Mouse (Mus musculus) gastrocnemius, postnatal 14 days (tissue): Measurements from ENCODE around the gene Cdh23. TPM values are rescaled to one million over a fixed set of nuclear protein-coding genes. Genes with fewer than 3 reads are reported as not detected.

Experiments used
- DNase-seq: peaks from one replicate; pipeline ENCODE4 v3.0.0; 2021; ENCODE audit warnings: mixed read lengths
- intact Hi-C: fragments of 180-260 bp; cut with DNase I; formaldehyde crosslinking; loops from one replicate; pipeline ENCODE4 v1.15.1; 2025; ENCODE audit warnings: low total_unique reads
- total RNA-seq, 2 experiments: library from RNA; stranded (reverse); gene quantifications; 2 replicates each; pipeline ENCODE4 v1.2.3; 2021

The Cdh23 gene
- total RNA-seq, 2 experiments from 2014 or later, result 2.4 to 4.4 TPM

DNA sequence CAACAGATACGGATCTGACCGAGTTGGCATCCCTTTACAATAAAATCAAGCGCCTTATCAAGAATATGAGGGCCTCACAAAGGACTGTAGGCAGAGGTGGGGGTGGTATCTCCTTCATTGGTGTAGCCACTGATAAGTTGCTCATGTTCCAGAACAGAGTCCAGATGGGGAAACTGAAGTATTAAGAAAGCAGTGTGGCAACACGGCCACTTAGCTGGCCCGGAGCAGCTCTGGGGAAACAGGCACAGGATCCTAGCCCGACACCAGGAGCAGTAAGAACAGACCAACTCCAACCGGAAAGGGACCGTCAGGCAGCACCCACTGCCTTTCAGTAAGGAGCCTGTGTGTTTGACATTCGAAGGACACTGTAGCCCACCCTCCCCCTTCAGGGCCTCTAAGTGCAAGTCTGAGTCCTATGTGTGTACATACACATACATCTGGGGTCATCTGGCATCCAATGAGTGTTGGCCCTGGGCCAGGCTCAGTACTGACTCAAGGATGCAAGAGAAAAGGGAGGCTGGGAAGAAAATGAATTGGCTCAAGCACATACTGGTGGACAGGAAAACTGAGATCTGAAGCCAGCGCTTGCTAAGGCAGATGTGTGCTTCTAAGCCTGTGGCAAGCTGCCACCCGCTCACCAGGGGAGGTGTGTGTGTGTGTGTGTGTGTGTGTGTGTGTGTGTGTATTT is 367.2 kb downstream of the Cdh23 start:
- DNase-seq, result no peak
- intact Hi-C loops, result no loop called here

DNA sequence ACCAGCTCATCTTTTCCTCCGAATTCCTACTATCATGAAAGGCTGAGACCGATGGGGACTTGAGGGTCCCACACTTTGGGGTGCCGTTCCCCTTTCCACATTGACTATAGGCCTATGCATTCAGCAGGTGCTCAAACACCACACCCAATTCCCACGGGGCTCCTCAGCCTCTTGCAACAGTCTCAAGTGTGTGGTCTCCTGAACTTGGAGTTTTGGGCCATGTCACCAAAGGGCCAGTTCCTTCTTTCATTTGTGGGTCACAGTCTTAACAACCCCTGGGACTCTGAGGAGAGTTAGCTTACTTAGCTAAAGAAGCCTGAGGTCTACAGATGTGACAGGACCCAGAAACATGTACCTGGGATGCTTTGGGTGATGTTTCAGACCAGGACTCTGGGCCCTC is 380.1 kb downstream of the Cdh23 start:
- DNase-seq, result no peak
- intact Hi-C loops, result no loop called here

DNA sequence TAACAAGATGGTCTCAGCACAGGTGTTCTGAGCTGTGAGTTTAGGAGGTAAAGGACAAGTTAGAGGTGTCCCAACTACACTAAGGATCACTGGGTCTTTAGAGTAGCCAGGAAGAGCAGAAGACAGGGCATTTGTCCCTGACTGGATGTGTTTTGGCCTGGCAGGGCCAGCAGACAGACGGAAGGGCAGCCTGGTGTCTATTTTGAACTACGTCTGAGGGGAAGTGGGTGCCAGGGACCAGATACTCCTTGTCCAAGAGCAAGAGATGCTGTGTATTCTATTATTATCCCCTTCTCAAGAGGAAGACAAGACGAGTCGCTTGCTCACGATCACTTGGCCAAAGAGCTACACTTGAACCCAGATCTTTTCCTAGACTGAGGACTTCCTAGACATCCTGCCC is 382.7 kb downstream of the Cdh23 start:
- intact Hi-C loops, result no loop called here
- no peak for DNase-seq

DNA sequence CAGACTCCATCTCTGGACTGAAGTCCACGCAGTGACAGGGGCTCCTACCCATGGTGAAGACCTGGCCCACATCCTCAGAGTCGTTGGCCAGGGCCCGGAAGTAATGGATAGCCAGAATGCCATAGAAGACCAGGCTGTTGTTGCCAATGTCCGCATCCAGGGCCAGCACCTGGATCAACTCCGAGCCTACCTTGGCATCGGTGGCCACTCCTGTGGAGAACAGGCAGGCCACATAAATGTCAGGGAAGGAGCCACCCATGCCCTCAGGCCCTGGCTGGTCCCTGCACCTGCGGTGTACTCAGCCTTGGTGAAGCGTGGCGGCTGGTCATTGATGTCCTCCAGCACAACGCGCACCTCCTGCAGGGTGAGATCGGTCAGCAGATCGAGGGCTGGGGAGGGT is 385.7 kb downstream of the Cdh23 start:
- intact Hi-C loops, result no loop called here
- no peak for DNase-seq

DNA sequence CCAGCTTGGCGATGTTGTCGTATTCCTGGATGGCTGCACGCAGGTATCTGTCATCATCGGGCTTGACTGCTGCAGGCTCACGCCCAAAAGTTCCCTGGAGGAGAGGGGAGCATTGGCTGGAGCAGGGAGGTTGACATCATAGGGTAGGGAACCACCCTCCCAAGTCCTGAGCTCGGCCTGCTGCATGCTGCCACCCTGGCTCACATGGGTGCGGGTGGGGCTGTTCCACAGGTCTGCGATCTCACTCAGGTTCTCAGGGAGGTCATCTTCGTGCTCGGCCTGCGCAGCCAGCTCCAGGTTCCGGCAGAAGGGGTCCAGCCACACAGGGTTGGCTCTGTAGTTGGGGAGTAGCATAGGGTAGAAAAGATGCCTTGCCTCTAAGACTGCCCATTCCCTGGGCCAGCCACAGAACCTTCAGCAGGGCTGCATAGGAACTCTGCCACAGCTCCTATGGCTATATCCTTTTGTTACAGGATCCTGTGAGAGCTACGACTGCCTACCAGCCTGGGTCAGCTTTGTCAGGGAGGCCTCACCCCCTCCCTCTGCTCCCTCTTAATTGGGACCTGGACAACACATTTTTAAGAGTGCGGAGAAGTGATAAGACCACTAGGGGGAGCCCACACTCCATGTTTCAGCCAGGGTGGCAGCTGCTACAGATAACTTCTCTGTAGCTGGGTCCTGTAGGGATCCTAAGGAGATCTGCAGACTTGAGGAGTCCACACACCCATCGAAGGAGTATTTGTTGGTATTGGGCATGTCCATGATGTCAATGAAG is 391.2 kb downstream of the Cdh23 start:
- peak; percentile 69 for DNase-seq
- intact Hi-C loops, result loop anchor here (5.0 to 10.0 kb wide), 2 partner anchors 392 to 450 kb away; partner anchors contain the start of genes Cdh23 and Slc29a3

DNA sequence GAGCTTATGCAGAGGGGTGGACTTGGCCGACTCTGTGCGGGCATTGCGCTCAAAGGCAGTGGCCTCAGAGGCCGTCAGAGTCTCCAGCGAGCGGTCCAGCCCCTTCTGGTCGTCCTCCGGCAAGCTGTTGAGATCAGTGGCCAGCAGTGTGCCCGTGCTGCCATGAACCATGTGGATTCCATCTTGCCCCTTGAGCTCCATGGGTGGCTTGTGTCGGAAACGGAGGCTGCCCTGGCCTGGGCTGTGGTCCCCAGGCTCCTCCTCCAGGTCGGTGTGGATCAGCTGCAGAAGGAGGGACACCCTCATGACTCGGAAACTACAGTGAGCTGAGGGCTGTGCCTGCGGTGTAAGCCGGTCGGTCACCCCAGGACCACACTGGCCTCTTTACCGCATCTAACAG is 392.9 kb downstream of the Cdh23 start:
- no peak for DNase-seq
- intact Hi-C loops, result loop anchor here (10.0 kb wide), 1 partner anchor 451 kb away; the partner anchor contains the start of gene Slc29a3

DNA sequence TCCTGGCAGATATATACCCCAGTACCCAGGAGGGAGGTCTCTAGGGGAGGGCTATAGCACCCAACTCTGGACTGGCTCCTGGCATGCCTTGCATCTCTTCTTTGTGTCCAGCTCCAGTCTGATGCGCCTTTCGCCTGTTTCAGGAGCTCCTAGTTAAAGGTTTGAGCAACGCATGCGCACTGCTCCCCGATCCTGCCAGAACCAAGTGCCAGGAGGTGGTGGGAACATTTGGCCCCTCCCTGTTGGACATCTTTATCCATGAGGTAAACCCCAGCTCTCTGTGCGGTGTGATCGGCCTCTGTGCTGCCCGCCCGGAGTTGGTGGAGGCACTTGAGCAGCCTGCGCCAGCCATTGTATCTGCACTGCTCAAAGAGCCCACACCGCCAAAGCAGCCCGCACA is 396.7 kb downstream of the Cdh23 start:
- intact Hi-C loops, result loop anchor here (10.0 kb wide), 1 partner anchor 455 kb away; the partner anchor contains the start of gene Slc29a3

DNA sequence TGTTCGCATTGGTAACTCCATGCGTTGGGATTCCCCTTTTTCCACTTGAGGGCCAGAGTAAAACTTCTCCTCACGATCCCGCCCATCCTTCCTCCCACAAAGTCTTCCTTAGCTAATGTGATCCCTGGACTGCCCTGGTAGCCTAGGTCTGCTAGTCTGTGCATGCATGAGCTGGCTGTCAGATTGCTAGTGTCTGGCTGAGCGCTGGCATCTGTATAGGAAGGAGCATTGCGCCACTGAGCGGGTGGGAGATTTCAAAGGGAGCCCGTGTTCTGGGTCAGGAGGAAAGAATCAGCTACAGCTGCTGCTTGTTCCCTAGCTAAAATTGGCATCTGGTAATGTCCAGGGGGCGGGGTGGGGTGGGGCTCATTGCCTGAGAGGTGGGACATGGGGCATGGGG is 400.3 kb downstream of the Cdh23 start:
- DNase-seq, result no peak
- intact Hi-C loops, result no loop called here

More for the DNA sequence above, 396.7 kb downstream of the Cdh23 start:
- DNase-seq, result no peak

DNA sequence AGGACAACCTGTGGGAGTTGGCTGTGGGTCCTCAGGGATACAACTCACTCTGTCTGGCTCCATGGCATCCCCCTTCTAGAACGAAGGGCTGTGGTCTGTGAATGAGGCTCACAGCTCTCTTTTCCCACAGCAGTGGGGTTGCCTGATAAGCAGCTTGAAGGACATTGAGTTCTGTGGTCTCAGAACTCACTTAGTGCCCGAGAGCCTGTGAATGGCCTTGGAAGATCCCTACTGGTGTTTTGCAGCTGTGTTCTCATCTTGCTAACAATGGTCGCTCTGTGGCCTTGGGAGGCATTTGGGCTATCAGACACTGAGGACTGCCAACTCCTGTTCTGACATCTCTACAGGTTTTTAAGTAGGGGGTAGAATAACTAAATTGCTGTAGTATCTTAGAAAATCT is 400.9 kb downstream of the Cdh23 start:
- intact Hi-C loops, result no loop called here
- DNase-seq, result no peak

DNA sequence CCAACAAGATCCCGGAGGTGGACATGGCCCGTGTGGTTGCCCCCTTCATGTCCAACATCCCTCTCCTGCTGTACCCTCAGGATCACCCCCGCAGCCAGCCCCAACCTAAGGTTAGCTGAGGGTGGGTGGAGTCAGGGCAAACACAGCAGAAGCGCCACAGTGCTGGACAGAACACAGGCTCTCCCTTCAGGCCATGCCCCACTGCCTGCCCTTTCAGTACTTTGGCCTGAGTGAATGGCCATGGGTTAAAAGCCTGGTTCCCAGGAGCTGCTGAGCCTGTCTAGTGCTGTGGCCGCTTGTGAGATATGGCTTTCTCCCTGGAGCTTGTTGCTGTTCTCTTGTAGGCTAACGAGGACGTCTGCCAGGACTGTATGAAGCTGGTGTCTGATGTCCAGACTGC is 401.7 kb downstream of the Cdh23 start:
- DNase-seq, result no peak
- intact Hi-C loops, result no loop called here

DNA sequence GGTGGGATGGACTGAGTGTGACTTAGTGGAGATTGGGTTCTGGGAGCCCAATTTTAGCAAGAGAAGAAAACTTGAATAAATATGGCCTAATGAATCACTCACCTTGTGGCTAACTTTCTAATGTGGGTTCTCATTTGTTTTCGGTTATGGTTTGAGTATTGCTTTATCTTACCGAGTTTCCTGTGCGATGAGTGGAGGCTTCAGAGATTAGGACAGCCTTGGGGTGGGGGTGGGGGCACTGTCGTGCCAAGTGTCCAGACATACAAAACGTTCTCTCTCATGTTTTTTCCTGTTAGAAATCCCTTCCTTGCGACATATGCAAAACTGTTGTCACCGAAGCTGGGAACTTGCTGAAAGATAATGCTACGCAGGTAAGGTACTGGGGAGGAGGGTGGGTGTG is 404.1 kb downstream of the Cdh23 start:
- DNase-seq, result no peak

DNA sequence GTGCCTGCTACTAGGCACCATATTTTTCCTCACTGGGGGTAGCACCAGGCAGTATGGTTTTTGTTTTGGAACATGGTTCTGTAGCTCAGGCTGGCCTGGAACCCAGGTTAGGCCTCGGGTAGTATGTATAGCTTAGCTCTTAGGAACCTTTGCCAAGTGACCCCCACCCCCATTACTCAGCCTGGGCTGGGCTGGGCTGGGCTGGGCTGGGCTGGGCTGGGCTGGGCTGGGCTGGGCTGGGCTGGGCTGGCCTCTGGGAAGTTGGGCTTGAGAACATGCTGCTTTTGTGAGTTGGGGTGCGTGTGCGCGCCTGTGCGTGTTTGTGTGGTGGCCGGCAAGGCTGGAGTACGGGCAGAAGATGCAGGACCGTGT is 405.6 kb downstream of the Cdh23 start:
- intact Hi-C loops, result no loop called here

More for the DNA sequence above, 404.1 kb downstream of the Cdh23 start:
- intact Hi-C loops, result no loop called here

DNA sequence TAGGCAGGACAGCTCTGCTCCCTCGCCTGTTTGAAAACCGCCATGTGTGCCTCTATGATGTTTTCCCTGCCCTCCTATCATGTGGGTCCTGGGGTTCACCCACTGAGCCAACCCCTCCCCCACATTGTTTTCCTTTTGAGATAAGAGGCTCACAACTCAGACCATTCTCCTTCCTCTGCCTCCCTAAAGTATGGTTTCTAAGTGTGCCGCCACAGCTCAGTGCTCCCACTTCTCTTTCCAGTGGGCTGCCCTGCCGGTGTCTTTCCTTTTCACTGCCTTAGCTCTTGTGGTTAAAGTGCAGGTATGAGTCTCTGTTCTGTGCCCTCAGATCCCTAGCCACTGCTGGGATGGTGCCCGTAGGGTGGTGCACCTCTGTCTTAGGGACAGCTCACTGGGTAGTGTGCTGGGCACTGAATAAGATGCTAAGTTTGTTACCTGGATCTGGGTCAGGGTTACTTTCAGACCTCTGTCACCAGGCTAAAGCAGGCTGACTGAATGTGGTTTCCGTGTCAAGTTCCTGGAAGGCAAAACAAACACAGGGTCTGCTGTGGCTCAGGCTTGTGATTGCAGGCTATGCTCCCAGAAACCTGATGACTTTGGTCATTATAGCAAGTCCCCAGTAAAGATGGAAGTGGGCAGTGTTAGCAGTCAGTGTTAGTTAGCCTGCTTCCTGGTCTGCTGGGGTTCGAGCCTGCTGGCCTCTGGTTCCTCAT is 406.1 kb downstream of the Cdh23 start:
- no peak for DNase-seq
- intact Hi-C loops, result no loop called here

More for the DNA sequence above, 405.6 kb downstream of the Cdh23 start:
- DNase-seq, result no peak

DNA sequence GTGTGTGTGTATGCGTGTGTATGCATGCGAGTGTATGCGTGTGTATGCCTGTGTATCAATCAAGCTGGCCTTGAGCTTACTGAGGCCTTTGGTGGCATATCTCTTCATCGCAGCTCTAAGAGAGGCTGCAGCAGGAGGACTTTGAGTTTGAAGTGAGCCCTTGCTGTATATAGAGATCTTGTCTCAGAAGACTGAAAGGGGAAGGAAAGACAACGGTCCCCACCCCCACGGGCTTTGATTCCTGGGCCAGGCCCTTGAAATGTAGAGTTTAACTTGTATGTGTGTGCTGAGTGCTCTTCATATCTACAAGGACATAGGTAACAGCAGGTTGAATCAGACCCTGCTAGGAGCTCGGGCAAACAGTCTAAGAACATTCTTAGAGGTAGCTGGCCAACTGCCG is 407.1 kb downstream of the Cdh23 start:
- DNase-seq, result no peak
- intact Hi-C loops, result no loop called here

DNA sequence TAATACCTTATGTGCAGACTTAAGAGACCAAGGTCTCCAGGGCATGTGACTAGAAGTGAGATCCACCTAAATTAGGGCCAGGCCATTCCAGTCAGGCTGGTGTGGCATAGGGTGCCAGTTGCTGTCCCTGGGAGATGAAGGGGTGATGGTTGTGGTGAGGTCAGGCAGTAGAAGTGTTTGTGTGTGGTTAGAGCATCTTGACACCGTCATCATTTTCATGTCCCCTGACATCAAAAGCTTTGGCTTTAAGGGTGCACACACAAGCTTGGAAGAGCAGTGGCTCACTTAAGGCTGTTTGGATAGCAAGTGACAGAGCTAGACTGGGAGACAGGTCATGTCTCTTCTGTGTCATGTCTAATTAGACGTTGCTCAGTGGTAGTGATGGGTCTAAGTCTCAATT is 408.6 kb downstream of the Cdh23 start:
- no peak for DNase-seq
- intact Hi-C loops, result no loop called here

DNA sequence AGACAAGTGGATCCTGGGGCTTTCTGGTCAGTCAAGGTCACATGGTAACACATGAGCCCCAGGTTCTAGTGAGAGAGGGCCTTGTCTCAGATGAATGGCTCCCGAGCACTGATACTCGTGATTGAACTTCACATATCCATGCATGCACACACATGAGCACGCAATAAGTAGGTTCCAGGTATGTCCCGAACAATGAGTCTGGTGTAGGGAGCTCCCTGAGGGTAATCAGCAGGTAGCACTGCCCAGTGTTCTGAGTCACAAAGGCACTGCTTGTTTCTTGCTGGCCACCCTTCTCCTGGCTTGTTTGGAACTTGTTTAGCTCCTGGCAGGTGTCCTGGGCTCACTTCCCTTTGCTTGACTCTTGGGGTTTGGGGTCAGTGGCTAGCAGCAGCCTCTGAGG is 409.1 kb downstream of the Cdh23 start:
- intact Hi-C loops, result no loop called here
- DNase-seq, result no peak

DNA sequence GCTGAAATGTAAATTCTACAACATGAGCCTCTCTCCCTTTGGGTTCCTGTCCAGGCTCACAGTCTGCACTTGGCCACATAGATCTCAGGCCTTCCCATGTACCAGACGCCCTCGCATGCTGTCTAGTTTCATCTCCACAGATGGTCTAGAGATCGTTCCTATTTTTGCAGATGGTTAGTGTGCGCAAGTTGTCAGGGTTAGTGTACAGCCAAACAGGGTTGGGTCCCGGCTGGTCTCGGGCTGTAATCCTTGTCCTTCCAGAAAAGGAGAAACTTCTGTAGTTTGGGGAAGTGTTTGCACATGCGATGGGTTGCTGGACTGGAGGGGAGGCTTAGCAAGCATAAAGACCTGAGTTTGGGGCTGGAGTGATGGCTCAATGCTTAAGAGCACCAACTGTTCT is 409.7 kb downstream of the Cdh23 start:
- intact Hi-C loops, result no loop called here
- no peak for DNase-seq

DNA sequence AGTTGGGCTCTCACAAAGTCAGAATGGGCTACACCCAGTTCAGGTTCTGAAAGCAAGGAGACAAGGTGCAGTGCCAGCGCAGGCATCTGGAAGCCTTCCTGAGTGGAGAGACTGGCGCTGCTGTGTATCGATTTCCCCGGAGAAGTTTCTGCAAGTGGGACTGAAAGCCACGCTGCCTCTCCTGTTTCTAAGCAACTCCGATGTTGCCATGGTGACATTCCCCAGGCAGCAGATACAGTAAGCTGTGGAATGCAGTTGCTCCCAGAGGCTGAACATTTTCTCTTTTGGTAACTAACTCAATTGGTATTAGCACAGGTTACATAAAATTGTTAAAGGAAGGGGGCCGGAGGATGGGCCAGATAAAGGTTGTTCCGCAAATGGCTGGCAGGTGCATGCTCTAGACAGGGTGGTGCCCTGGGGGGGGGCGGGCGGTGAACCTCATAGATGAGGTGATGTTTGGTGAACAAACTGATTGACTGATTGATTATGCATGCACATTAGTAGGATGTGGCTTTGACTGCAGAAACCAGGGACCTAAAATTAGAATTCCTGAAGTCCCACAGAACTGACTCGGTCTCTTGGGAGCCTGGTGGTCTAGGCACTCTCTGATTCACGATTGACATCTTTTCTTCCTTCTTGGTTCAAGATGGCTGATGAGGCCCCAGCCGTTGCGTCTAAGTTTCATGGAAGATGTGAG is 410.5 kb downstream of the Cdh23 start:
- DNase-seq, result peak; percentile 50

DNA sequence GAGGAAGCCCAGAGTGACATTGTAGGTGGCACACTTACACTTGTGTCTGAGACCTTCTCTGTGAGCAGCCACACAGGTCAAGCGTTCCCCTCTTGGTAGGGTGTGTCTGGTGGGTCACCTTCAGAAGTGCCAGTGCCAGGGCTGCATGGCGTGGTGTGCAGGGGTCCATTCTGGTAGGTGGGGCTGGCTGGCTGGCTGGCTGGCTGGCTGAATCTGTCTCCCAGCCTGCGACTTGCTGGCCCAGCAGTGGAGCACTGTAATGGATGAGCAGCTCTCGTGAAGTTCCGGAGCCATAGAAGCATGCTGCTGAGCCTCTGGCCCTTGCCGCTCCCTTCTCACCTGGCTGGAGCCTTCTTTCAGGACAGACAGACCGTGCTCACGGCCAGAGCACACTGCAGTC is 411.1 kb downstream of the Cdh23 start:
- DNase-seq, result no peak
- intact Hi-C loops, result no loop called here

More for the DNA sequence above, 410.5 kb downstream of the Cdh23 start:
- intact Hi-C loops, result no loop called here

DNA sequence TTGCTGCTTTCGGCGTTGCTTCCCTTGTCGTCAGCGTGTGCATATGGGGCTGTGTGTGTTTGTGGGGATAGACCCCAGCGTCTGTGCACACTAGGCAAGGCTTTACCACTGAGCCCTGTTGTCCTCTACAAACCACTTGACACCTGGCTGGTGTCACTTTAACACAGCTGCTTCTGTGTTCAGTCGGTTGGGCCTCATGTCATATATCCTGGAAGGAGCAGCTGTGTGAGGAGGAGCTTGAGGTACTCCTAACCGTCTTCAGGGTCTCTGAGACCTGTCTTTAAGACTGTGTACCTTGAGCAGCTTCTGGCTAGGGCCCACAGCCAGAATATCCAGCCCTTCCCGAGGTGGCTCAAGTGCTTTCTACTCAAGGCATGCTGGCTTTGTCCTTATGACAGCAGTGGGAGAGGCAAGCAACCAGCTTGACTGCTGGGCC is 411.6 kb downstream of the Cdh23 start:
- no peak for DNase-seq
- intact Hi-C loops, result no loop called here
